Mouse (Mus musculus) C2C12 (cell line): ENCODE results near the gene Zp1.

Source experiments
- CEBPB ChIP-seq: IDR thresholded peaks from one replicate; pipeline ENCODE4 v1.6.1; 2011; ENCODE audit warnings: low read depth, mild to moderate bottlenecking, control low read depth, moderate library complexity
- CTCF ChIP-seq: IDR thresholded peaks from one replicate; pipeline ENCODE4 v1.5.1; 2011; ENCODE audit not compliant: control insufficient read depth, insufficient read depth, insufficient read length
- MAX ChIP-seq: IDR thresholded peaks from one replicate; pipeline ENCODE4 v1.6.1; 2011; ENCODE audit warnings: mild to moderate bottlenecking, control low read depth
- MYOG ChIP-seq: IDR thresholded peaks from one replicate; pipeline ENCODE4 v1.6.1; 2011; ENCODE audit not compliant: control insufficient read depth, insufficient read length; ENCODE audit errors: extremely low read depth
- USF1 ChIP-seq: IDR thresholded peaks from one replicate; pipeline ENCODE4 v1.6.1; 2011; ENCODE audit warnings: low read depth, mild to moderate bottlenecking, control low read depth, moderate library complexity

- TF ChIP-seq MYOG (no peak), CEBPB (no peak), CTCF (no peak), MAX (no peak), USF1 (no peak)
These were observed 14.6 kb upstream of the Zp1 start for GRCm38 (mm10) chr19:10935029-10935428.
